Mouse (Mus musculus): ENCODE measurements around the gene Olfr722. TPM values are rescaled to one million over a fixed set of nuclear protein-coding genes. Genes with fewer than 3 reads are reported as not detected.

The Olfr722 gene
- total RNA-seq (2023), result not detected

DNA sequence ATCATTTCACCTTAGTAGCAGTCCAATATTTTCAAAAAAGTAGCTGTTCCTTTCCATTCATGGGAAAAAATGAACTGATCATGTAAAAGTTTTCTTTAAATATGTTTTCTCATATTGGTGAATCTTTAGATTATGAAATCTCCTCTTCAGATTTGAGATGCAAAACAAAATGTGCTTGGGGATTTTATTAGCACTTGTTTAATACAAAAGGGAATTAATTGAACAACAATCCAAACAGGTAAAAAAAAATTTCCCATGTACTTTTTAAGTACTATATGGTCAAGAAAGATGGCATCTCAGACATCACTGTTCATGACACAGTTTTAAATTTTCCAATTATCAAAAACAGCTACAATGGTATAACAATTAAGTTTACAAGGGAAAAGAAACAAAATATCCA lies at the start of gene Olfr722:
Olfr722 (minus strand) TSS at position 101 of the 400 bp plus-strand sequence.

GRCm38 (mm10) chr14:49931687-49932086 lies 29.9 kb upstream of the Olfr722 start, which contains the start of gene Olfr723:
Gene Olfr723 (minus strand): TSS chr14:49931787.

Other genes starting within 250 kb of the Olfr722 start
- not detected for gene Armh4, start 118.6 kb downstream of the Olfr722 start, total RNA-seq (2023)
- gene Olfr723, start 29.8 kb upstream of the Olfr722 start, total RNA-seq (2023), result not detected
- not detected for gene Olfr724, start 61.3 kb upstream of the Olfr722 start, total RNA-seq (2023)
- not detected for gene Olfr725, start 138.4 kb upstream of the Olfr722 start, total RNA-seq (2023)
- gene Olfr726, start 189.0 kb upstream of the Olfr722 start, total RNA-seq (2023), result not detected
- not detected for gene Olfr727, start 221.2 kb upstream of the Olfr722 start, total RNA-seq (2023)
- gene Olfr728, start 240.7 kb upstream of the Olfr722 start, total RNA-seq (2023), result not detected

Data from CD8-positive naive resting alpha-beta T cell, adult 57 days (primary cell).